Mouse (Mus musculus) forelimb bud, embryonic 11.5 days (tissue): ENCODE measurements around the gene Cep97.
"Not testable (repeated sequence)": the region's sequence is repeated elsewhere in the genome, so short reads cannot be mapped to it uniquely, and the experiment has no call there.

Experiments
- DNase-seq: peaks from one replicate; pipeline ENCODE4 v3.0.0-alpha.2; 2012; ENCODE audit warnings: low read depth, low spot score

The Cep97 gene

GRCm38 (mm10) chr16:55934453-55935037 lies at the start of gene Cep97:
Gene Cep97, minus strand, starts transcription at chr16:55934855.
- DNase-seq, result peak; percentile 91

- DNase-seq, result peak; percentile 28
These were observed 40.2 kb upstream of the Cep97 start for GRCm38 (mm10) chr16:55974903-55975285.

- peak; percentile 74 for DNase-seq
These were observed 39.7 kb upstream of the Cep97 start for GRCm38 (mm10) chr16:55974256-55974902.

GRCm38 (mm10) chr16:55973431-55974255 lies 39.0 kb upstream of the Cep97 start, which contains the start of gene Zbtb11:
Gene Zbtb11, plus strand, starts transcription at chr16:55973883.
- DNase-seq, result peak; percentile 99

- DNase-seq, result no peak
These were observed 38.1 kb upstream of the Cep97 start for GRCm38 (mm10) chr16:55972626-55973201.

GRCm38 (mm10) chr16:55971735-55972615 lies 37.3 kb upstream of the Cep97 start:
- DNase-seq, result no peak

- no peak for DNase-seq
These were observed 35.8 kb upstream of the Cep97 start for GRCm38 (mm10) chr16:55970416-55970815.

- DNase-seq, result peak; percentile 42
These were observed 34.5 kb upstream of the Cep97 start for GRCm38 (mm10) chr16:55969147-55969546.

- no peak for DNase-seq
These were observed 32.6 kb upstream of the Cep97 start for GRCm38 (mm10) chr16:55967221-55967620.

- DNase-seq, result peak; percentile 95
These were observed 31.7 kb upstream of the Cep97 start, which contains the start of gene Rpl24 for GRCm38 (mm10) chr16:55966212-55966871. Gene Rpl24, plus strand, starts transcription at chr16:55966275.

GRCm38 (mm10) chr16:55964126-55964949 lies 29.7 kb upstream of the Cep97 start:
- peak; percentile 42 for DNase-seq

GRCm38 (mm10) chr16:55963068-55963467 lies 28.4 kb upstream of the Cep97 start:
- DNase-seq, result not testable (repeated sequence)

- DNase-seq, result not testable (repeated sequence)
These were observed 19.5 kb upstream of the Cep97 start for GRCm38 (mm10) chr16:55954196-55954595.

GRCm38 (mm10) chr16:55952771-55953170 lies 18.1 kb upstream of the Cep97 start:
- no peak for DNase-seq

GRCm38 (mm10) chr16:55951679-55952327 lies 17.1 kb upstream of the Cep97 start:
- no peak for DNase-seq

GRCm38 (mm10) chr16:55950946-55951678 lies 16.5 kb upstream of the Cep97 start:
- DNase-seq, result peak; percentile 86

GRCm38 (mm10) chr16:55950462-55950861 lies 15.8 kb upstream of the Cep97 start:
- DNase-seq, result no peak

- no peak for DNase-seq
These were observed 14.3 kb upstream of the Cep97 start for GRCm38 (mm10) chr16:55948963-55949362.
